Mouse (Mus musculus): ENCODE data around the gene Cnr2. TPM values are rescaled to one million over a fixed set of nuclear protein-coding genes. Genes with fewer than 3 reads are reported as not detected.

The Cnr2 gene
- polyA plus RNA-seq, 1 experiment = not detected

DNA sequence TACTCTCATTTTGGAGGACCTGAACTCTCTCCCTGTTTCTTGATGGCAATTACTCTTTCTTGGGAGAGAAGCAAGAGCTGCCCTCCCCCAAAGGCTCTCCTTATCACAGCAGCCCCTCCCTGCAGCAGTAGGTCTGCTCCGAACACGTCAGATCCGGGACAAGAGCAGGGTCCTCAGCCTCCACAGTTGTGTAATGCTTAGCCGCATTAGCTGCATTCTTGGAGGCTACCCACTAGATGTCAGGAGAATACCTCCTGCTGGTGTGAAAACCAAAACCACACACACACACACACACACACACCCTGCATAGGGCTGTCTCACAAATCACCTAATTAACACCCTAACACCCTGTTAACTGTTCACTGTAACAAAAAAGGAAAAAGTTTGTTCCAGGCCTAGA lies 2.3 kb upstream of the Cnr2 start:
- Histone ChIP-seq H3K4me3 (ENCODE audit: insufficient read depth, low read depth, low read length) (no peak overlapping the region), H3K27ac (ENCODE audit: insufficient read depth, low read depth, low read length) (no peak overlapping the region), H3K4me1 (ENCODE audit: control insufficient read depth, insufficient read depth, low read length) (no peaks in the 10 kb centered on the region)
- TF ChIP-seq POLR2A (IDR thresholded peaks at IDR 0.05; ENCODE audit: insufficient read depth, low read depth, low read length) (no peak), CTCF (IDR thresholded peaks at IDR 0.05; ENCODE audit: insufficient read depth, low read depth, low read length) (no peak)
- WGBS = 38% methylated on average over 4 of the region's 4 CpGs

DNA sequence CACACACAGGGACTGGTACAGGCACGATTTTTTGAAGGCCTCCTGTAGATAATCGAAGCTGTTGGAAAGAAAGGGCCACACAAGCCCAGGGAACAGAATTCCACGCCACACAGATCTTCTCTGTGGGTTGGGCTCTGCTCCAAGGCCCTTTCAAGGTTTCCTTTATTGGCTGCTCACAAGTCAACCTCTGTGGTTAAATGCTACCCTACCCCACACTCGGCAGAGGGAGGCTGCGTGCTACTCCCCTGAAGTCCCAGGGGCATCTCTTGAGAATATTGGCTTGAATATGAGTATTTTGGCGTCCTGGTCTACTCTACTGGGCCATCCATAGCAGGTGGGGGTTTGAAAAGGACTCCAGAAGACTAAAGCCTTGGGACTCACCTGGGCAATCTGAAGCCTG lies 963 bp downstream of the Cnr2 start:
- no peaks in the 10 kb centered on the region for H3K4me1 ChIP-seq (ENCODE audit: control insufficient read depth, insufficient read depth, low read length)
- 68% methylated on average over 6 of the region's 6 CpGs for WGBS
- no peak overlapping the region for H3K27ac ChIP-seq (ENCODE audit: insufficient read depth, low read depth, low read length)
- no peak overlapping the region for H3K4me3 ChIP-seq (ENCODE audit: insufficient read depth, low read depth, low read length)
- TF ChIP-seq CTCF (IDR thresholded peaks at IDR 0.05; ENCODE audit: insufficient read depth, low read depth, low read length) = no peak

DNA sequence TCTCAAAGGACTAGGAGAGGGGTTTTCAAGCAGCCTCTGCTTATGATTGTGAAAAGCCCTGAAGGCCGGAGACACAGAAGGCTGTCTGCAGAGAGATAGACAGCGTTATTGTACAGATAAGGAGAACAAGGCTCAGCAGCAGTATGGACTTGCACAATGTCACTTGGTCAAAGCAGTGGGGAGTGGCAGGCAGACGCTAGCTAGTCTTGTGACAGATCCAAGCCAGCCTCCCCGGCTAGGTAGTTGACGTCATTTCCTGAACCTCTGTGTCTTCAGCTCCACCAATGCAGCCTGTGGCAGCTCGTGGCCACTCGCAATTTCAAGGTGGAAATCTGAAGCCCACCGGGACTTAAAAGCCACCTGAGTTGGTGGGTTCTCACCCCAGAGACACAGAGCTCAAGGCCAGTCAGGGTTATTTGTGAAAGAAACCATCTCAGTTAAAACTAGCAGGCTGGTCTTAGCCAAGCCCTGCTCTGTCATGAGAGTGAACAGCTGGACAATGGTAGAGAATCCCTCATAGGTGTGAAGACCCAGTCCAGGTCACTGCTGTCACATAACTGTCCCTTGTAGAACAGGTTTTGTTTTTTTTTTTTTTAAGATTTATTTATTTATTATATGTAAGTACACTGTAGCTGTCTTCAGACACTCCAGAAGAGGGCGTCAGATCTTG lies 3.3 kb downstream of the Cnr2 start:
- TF ChIP-seq POLR2A (IDR thresholded peaks at IDR 0.05; ENCODE audit: insufficient read depth, low read depth, low read length) = no peak
- 88% methylated on average over 9 of the region's 9 CpGs for WGBS
- no peaks in the 10 kb centered on the region for H3K4me1 ChIP-seq (ENCODE audit: control insufficient read depth, insufficient read depth, low read length)
- H3K4me3 ChIP-seq (ENCODE audit: insufficient read depth, low read depth, low read length) = no peak overlapping the region
- no peak overlapping the region for H3K27ac ChIP-seq (ENCODE audit: insufficient read depth, low read depth, low read length)

DNA sequence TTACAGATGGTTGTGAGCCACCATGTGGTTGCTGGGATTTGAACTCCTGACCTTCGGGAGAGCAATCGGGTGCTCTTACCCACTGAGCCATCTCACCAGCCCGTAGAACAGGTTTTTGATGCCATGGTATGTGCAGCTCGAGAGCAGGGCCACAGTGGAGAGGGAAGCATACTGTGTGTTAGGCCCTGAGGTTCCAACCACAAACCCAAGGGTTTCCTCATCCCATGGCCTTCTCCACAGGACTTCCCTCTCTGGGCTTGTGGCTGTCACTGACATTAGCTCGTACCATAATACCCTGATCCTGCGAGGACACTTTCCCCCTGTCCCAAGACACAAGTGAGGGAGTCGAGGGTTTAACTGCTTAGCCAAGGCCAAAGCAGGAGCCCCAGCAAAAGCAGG lies 3.9 kb downstream of the Cnr2 start:
- H3K27ac ChIP-seq (ENCODE audit: insufficient read depth, low read depth, low read length) = no peak overlapping the region
- no peaks in the 10 kb centered on the region for H3K4me1 ChIP-seq (ENCODE audit: control insufficient read depth, insufficient read depth, low read length)
- TF ChIP-seq CTCF (IDR thresholded peaks at IDR 0.05; ENCODE audit: insufficient read depth, low read depth, low read length) = no peak
- TF ChIP-seq POLR2A (IDR thresholded peaks at IDR 0.05; ENCODE audit: insufficient read depth, low read depth, low read length) = no peak
- no peak overlapping the region for H3K4me3 ChIP-seq (ENCODE audit: insufficient read depth, low read depth, low read length)
- 92% methylated on average over 7 of the region's 7 CpGs for WGBS

DNA sequence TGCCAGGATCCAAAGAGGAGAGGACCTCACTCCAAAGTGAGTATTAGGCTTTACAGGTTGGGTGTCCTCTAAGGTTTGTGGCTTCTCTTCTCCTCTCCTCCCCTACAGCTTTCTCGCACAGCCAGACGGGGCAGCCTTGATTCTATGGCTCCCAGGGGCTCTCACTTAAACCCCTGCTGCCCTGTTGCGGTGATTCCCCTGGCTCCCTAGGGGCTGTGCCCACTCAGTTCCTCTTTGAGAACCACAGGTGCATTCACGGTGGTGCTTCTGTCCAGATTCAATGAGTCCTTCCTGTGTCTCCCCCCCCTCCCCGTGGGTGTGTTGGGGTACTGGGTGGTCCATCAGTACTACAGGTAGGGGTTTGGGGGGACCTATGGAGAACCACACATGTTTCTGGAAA lies 4.8 kb downstream of the Cnr2 start:
- Histone ChIP-seq H3K4me3 (ENCODE audit: insufficient read depth, low read depth, low read length) (no peak overlapping the region), H3K4me1 (ENCODE audit: control insufficient read depth, insufficient read depth, low read length) (no peaks in the 10 kb centered on the region), H3K27ac (ENCODE audit: insufficient read depth, low read depth, low read length) (no peak overlapping the region)
- 85% methylated on average over 5 of the region's 5 CpGs for WGBS
- TF ChIP-seq POLR2A (IDR thresholded peaks at IDR 0.05; ENCODE audit: insufficient read depth, low read depth, low read length) (no peak), CTCF (IDR thresholded peaks at IDR 0.05; ENCODE audit: insufficient read depth, low read depth, low read length) (no peak)

DNA sequence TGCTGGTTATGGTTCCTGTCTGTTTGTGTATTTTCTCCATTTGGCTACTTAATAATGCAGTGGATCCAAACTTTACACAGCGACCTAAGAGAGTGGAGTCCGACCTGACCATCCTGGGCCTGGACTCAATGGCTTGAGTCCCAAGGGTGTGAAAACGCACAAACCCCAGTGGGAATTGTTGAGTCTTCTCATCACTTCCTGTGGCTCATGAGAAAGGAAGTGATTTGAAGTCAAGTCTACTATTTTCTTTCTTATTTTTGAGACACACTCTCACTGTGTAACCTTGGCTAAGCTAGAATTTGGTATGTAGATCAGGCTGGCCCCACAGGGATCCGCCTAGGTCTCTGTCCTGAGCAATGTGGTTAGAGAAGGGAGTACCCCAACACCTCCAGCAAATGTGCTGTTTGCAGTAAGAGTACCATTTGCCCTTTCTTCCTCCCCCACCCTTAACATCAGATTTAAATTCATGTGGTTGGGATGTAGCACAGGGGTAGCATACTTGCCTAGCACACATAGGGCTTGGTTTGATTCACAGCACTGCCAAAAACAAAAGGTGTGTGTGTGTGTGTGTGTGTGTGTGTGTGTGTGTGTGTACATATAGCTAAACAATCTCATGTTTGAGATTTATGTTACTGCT lies 7.5 kb downstream of the Cnr2 start:
- no peak for TF ChIP-seq CTCF (IDR thresholded peaks at IDR 0.05; ENCODE audit: insufficient read depth, low read depth, low read length)
- TF ChIP-seq POLR2A (IDR thresholded peaks at IDR 0.05; ENCODE audit: insufficient read depth, low read depth, low read length) = no peak
- no peak overlapping the region for H3K27ac ChIP-seq (ENCODE audit: insufficient read depth, low read depth, low read length)
- H3K4me3 ChIP-seq (ENCODE audit: insufficient read depth, low read depth, low read length) = no peak overlapping the region
- H3K4me1 ChIP-seq (ENCODE audit: control insufficient read depth, insufficient read depth, low read length) = no peaks in the 10 kb centered on the region
- WGBS = 91% methylated on average over 4 of the region's 4 CpGs

DNA sequence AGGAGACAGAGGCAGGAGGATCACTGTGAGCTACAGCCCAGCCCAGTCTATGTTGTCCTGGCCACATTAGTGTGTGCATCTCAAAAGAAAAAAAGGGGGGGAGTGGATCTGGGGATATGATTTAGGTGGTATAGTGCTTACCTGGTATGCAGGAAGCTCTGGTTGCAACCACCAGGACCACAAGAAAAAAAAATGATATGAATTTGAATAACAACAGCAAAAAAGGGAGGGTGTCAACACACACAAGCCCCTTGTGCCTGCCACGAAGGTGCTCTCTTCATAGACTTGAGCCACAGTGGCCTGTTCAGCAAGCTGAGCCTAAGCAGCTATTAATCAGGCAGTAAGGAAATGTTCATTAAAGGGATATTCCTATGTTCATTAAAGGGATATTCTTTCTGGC lies 9.6 kb downstream of the Cnr2 start:
- TF ChIP-seq POLR2A (IDR thresholded peaks at IDR 0.05; ENCODE audit: insufficient read depth, low read depth, low read length) (no peak), CTCF (IDR thresholded peaks at IDR 0.05; ENCODE audit: insufficient read depth, low read depth, low read length) (no peak)
- Histone ChIP-seq H3K27ac (ENCODE audit: insufficient read depth, low read depth, low read length) (no peak overlapping the region), H3K4me1 (ENCODE audit: control insufficient read depth, insufficient read depth, low read length) (no peaks in the 10 kb centered on the region), H3K4me3 (ENCODE audit: insufficient read depth, low read depth, low read length) (no peak overlapping the region)
- WGBS = 63% methylated on average over 1 of the region's 1 CpGs

DNA sequence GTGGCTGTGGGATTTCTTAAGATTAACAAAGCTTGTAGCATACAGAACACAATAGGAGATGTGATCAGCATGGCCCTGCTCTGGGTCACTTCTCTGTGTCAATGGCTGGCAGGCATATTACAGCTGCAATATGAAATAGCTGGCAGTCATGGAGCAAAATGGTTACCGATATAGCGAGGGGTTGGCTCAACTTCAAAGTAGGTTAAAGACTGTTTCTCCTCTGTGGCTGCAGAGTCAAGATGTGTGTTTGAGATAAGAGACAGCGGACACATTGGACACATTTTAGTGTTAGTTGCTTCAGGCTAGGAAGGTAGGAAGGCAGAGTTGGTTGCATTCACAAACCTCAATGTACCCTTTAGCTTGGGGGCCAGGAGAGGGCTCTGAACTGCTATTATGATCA lies 11.4 kb downstream of the Cnr2 start:
- Histone ChIP-seq H3K4me3 (ENCODE audit: insufficient read depth, low read depth, low read length) (no peak overlapping the region), H3K27ac (ENCODE audit: insufficient read depth, low read depth, low read length) (no peak overlapping the region), H3K4me1 (ENCODE audit: control insufficient read depth, insufficient read depth, low read length) (no peaks in the 10 kb centered on the region)
- 88% methylated on average over 3 of the region's 3 CpGs for WGBS
- TF ChIP-seq CTCF (IDR thresholded peaks at IDR 0.05; ENCODE audit: insufficient read depth, low read depth, low read length) (no peak), POLR2A (IDR thresholded peaks at IDR 0.05; ENCODE audit: insufficient read depth, low read depth, low read length) (no peak)

DNA sequence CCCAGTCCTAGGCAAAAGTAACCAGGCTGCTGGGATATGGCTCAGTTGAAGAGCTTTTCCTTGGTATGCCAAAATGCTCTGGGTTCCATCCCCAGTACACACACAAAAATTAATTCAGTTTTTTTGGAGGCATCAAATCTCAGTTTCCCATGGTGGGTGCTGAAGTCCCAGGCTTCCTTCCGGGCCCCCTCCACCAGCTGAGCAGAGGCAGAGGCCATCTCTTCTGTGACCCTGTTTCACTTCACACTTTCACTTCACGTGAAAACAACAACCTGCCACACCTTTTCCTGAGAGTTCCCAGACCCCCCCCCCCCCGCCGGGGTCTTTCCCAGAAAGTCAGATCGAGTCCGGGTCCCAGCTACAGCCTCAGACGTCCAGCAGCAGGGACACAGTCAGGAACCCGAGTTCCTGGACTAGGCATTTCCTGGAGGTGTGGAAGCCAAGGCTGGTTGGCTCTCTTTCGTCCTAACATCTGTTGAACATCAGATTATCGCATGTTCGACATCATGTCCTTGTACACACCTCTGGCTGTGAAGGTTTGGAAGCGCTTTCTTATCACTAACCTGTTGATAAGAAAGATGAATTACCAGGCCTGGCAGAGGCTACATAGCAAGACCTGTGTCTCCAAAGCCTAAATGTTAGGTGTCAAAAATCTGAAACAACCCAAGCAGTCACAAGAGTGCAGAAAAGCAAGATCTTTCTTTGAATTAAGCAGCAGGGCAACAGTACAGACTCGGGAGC lies 14.3 kb downstream of the Cnr2 start:
- Histone ChIP-seq H3K27ac (ENCODE audit: insufficient read depth, low read depth, low read length) (no peak overlapping the region), H3K4me1 (ENCODE audit: control insufficient read depth, insufficient read depth, low read length) (no peaks in the 10 kb centered on the region), H3K4me3 (ENCODE audit: insufficient read depth, low read depth, low read length) (no peak overlapping the region)
- WGBS = 79% methylated on average over 13 of the region's 13 CpGs
- TF ChIP-seq CTCF (IDR thresholded peaks at IDR 0.05; ENCODE audit: insufficient read depth, low read depth, low read length) = no peak
- no peak for TF ChIP-seq POLR2A (IDR thresholded peaks at IDR 0.05; ENCODE audit: insufficient read depth, low read depth, low read length)

Measured in olfactory bulb, adult 2 months (tissue).